Mouse (Mus musculus) right cerebral cortex, postnatal 36 days (tissue): ENCODE measurements at regions not wholly inside any gene's neighbourhood (a gene's known extent, or its start where the extent isn't known, plus 50 kb on each side); places are given as distances from the start of the nearest gene placed in this dataset.

ENCODE experiments used
- DNase-seq, 2 experiments: peaks; one replicate each; pipeline ENCODE4 v3.0.0; 2022; ENCODE audit warnings: low spot score in 2 of 2, mixed read lengths in 1 of 2

GRCm38 (mm10) chr10:72549564-72549963 is 105.1 kb upstream of the Zwint start:
- no peak for DNase-seq

- no peak for DNase-seq
These were observed 103.1 kb upstream of the Zwint start for GRCm38 (mm10) chr10:72551561-72551960.

- DNase-seq: no peak
These were observed 80.5 kb upstream of the Zwint start for GRCm38 (mm10) chr10:72573991-72574652.

GRCm38 (mm10) chr10:72577713-72578112 is 76.9 kb upstream of the Zwint start:
- no peak for DNase-seq

GRCm38 (mm10) chr10:72578501-72578900 is 76.1 kb upstream of the Zwint start:
- DNase-seq: no peak

GRCm38 (mm10) chr10:72581311-72581710 is 73.3 kb upstream of the Zwint start:
- DNase-seq: no peak

- no peak for DNase-seq
These were observed 66.1 kb upstream of the Zwint start for GRCm38 (mm10) chr10:72588561-72588960.

- no peak for DNase-seq
These were observed 61.6 kb upstream of the Zwint start for GRCm38 (mm10) chr10:72593049-72593448.
